Mouse (Mus musculus): ENCODE measurements at regions not wholly inside any gene's neighbourhood (a gene's known extent, or its start where the extent isn't known, plus 50 kb on each side); places are given as distances from the start of the nearest gene placed in this dataset.
A peak's percentile ranks its signal among the peaks of the same experiment; 100 is the strongest.

- no peak for DNase-seq (ENCODE audit: low read depth, low spot score)
Measured at GRCm38 (mm10) chr4:83986951-83987822, 461.8 kb downstream of the Ccdc171 start.

- no peak for DNase-seq (ENCODE audit: low read depth, low spot score)
Measured at GRCm38 (mm10) chr4:83987846-83988245, 462.5 kb downstream of the Ccdc171 start.

GRCm38 (mm10) chr4:83988314-83988713 is 463.0 kb downstream of the Ccdc171 start:
- DNase-seq (ENCODE audit: low read depth, low spot score), result no peak

- DNase-seq (ENCODE audit: low read depth, low spot score), result no peak
Measured at GRCm38 (mm10) chr4:83990126-83990989, 465.0 kb downstream of the Ccdc171 start.

- DNase-seq (ENCODE audit: low read depth, low spot score), result no peak
Measured at GRCm38 (mm10) chr4:83991195-83991594, 465.9 kb downstream of the Ccdc171 start.

- DNase-seq (ENCODE audit: low read depth, low spot score), result no peak
Measured at GRCm38 (mm10) chr4:83997079-83997478, 471.7 kb downstream of the Ccdc171 start.

- DNase-seq (ENCODE audit: low read depth, low spot score), result no peak
Measured at GRCm38 (mm10) chr4:84001645-84002044, 476.3 kb downstream of the Ccdc171 start.

GRCm38 (mm10) chr4:84004055-84004778 is 478.9 kb downstream of the Ccdc171 start:
- DNase-seq (ENCODE audit: low read depth, low spot score), result peak; percentile 39

- DNase-seq (ENCODE audit: low read depth, low spot score), result no peak
Measured at GRCm38 (mm10) chr4:84004786-84005382, 479.5 kb downstream of the Ccdc171 start.

GRCm38 (mm10) chr4:84011941-84012340 is 486.6 kb downstream of the Ccdc171 start:
- no peak for DNase-seq (ENCODE audit: low read depth, low spot score)

- DNase-seq (ENCODE audit: low read depth, low spot score), result no peak
Measured at GRCm38 (mm10) chr4:84015139-84015538, 489.8 kb downstream of the Ccdc171 start.

- peak; percentile 70 for DNase-seq (ENCODE audit: low read depth, low spot score)
Measured at GRCm38 (mm10) chr4:84015552-84016169, 490.3 kb downstream of the Ccdc171 start.

- no peak for DNase-seq (ENCODE audit: low read depth, low spot score)
Measured at GRCm38 (mm10) chr4:84018135-84018534, 492.8 kb downstream of the Ccdc171 start.

GRCm38 (mm10) chr4:84018774-84019173 is 493.4 kb downstream of the Ccdc171 start:
- peak; percentile 28 for DNase-seq (ENCODE audit: low read depth, low spot score)

GRCm38 (mm10) chr4:84019500-84020255 is 494.3 kb downstream of the Ccdc171 start:
- no peak for DNase-seq (ENCODE audit: low read depth, low spot score)

- DNase-seq (ENCODE audit: low read depth, low spot score), result no peak
Measured at GRCm38 (mm10) chr4:84020692-84021091, 495.3 kb downstream of the Ccdc171 start.

GRCm38 (mm10) chr4:84022323-84022722 is 497.0 kb downstream of the Ccdc171 start:
- DNase-seq (ENCODE audit: low read depth, low spot score), result no peak

GRCm38 (mm10) chr4:84026144-84026543 is 500.8 kb downstream of the Ccdc171 start:
- peak; percentile 27 for DNase-seq (ENCODE audit: low read depth, low spot score)

- DNase-seq (ENCODE audit: low read depth, low spot score), result no peak
Measured at GRCm38 (mm10) chr4:84028120-84028519, 502.8 kb downstream of the Ccdc171 start.

GRCm38 (mm10) chr4:84030916-84031315 is 505.6 kb downstream of the Ccdc171 start:
- no peak for DNase-seq (ENCODE audit: low read depth, low spot score)

Measured in skeletal muscle tissue, adult 2 months (tissue).